Mouse (Mus musculus) midbrain, postnatal 0 days (tissue): Measurements from ENCODE around the gene Rpl3l. TPM values are rescaled to one million over a fixed set of nuclear protein-coding genes. Genes with fewer than 3 reads are reported as not detected.

Source experiments
- ATAC-seq: fragments of 200-750 bp; cut with Nextera tagmentation; 2 replicates; pipeline ENCODE4 v1.8.0; 2017; ENCODE audit warnings: moderate number of reproducible peaks, mild to moderate bottlenecking, moderate TSS enrichment, moderate library complexity; ENCODE audit not compliant: low FRiP score
- DNase-seq: peaks from one replicate; pipeline ENCODE4 v3.0.0-alpha.2; 2015; ENCODE audit warnings: low spot score
- H3K27ac ChIP-seq: fragments of 300-500 bp; sonication (generic); 2 replicates; pipeline ENCODE4 v1.5.1; 2014; ENCODE audit warnings: low read depth, mild to moderate bottlenecking, low read length, mixed read lengths
- H3K27me3 ChIP-seq: fragments of 300-500 bp; sonication (generic); 2 replicates; pipeline ENCODE4 v1.6.1; 2014; ENCODE audit warnings: low read length, control low read depth, mixed read lengths; ENCODE audit not compliant: insufficient read depth
- H3K36me3 ChIP-seq: fragments of 300-500 bp; sonication (generic); 2 replicates; pipeline ENCODE4 v1.6.1; 2014; ENCODE audit warnings: low read length, control low read depth, mixed read lengths; ENCODE audit not compliant: insufficient read depth
- H3K4me1 ChIP-seq: fragments of 300-500 bp; sonication (generic); 2 replicates; pipeline ENCODE4 v1.6.1; 2014; ENCODE audit warnings: mild to moderate bottlenecking, control low read depth, antibody characterized with exemption, low read length, mixed read lengths; ENCODE audit not compliant: insufficient read depth
- H3K4me2 ChIP-seq: fragments of 300-500 bp; sonication (generic); 2 replicates; pipeline ENCODE4 v1.6.1; 2014; ENCODE audit warnings: low read depth, mild to moderate bottlenecking, low read length, mixed read lengths; ENCODE audit not compliant: poor library complexity, severe bottlenecking
- H3K4me3 ChIP-seq: fragments of 300-500 bp; sonication (generic); 2 replicates; pipeline ENCODE4 v1.5.1; 2014; ENCODE audit warnings: low read depth, mild to moderate bottlenecking, low read length, moderate library complexity
- H3K9ac ChIP-seq: fragments of 300-500 bp; sonication (generic); replicated peaks from 2 replicates; pipeline ENCODE4 v1.6.1; 2014; ENCODE audit warnings: mild to moderate bottlenecking, low read length, moderate library complexity, mixed read lengths; ENCODE audit not compliant: poor library complexity, severe bottlenecking
- H3K9me3 ChIP-seq: fragments of 300-500 bp; sonication (generic); 2 replicates; pipeline ENCODE4 v1.6.1; 2016; ENCODE audit warnings: low read length, control low read depth
- CTCF ChIP-seq: IDR thresholded peaks from 2 replicates; pipeline ENCODE4 v1.5.1; 2016; ENCODE audit warnings: antibody characterized with exemption, mild to moderate bottlenecking
- WGBS: fragments of 180-500 bp; shearing (Covaris S2); extraction: QIAGEN DNeasy Blood & Tissue Kit; methylation state at CpG from one replicate; pipeline ENCODE4 v1.1.7; 2014; 5-methylcytosine and 5-hydroxymethylcytosine counted together
- polyA plus RNA-seq: library from polyadenylated mRNA; unstranded; fragments of >200 nt; fragmentation: Nextera tagmentation; extraction: Ambion mirVana; gene quantifications from 2 replicates; pipeline ENCODE4 v1.2.1, GENCODE M21; 2015
- total RNA-seq: library from RNA; depleted of rRNA; stranded (reverse); fragments of >200 nt; gene quantifications from 2 replicates; pipeline ENCODE4 v1.2.3, GENCODE M21; 2014

Gene Rpl3l
- total and polyA plus RNA-seq, 2 experiments from 2014 or later, result 0.37 TPM; not detected in 1

DNA sequence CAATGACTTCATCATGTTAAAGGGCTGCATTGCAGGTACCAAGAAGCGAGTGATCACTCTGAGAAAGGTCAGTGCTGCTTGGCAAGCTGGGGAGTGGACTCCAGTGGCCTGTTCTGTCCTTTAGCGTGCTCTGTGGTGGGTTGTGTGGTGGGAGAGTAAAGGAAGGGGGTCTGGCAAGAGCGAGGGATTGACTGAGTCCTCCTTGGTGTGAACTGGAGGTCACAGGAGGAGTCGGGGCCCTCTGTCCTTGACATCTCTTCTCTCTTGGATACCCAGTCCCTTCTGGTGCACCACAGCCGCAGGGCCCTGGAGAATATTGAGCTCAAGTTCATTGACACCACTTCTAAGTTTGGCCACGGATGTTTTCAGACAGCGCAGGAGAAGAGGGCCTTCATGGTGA is 7.8 kb downstream of the Rpl3l start:
- Histone ChIP-seq H3K4me3 (no peak overlapping the region), H3K27me3 (no peaks in the 10 kb centered on the region), H3K27ac (no peak overlapping the region), H3K4me1 (no peaks in the 10 kb centered on the region), H3K9me3 (no peaks in the 10 kb centered on the region), H3K36me3 (no peaks in the 10 kb centered on the region), H3K4me2 (no peak overlapping the region), H3K9ac (no peak overlapping the region)
- TF ChIP-seq CTCF, result no peak
- ATAC-seq (no peak), DNase-seq (no peak)
- WGBS, result 88% methylated on average over 7 of the region's 7 CpGs

DNA sequence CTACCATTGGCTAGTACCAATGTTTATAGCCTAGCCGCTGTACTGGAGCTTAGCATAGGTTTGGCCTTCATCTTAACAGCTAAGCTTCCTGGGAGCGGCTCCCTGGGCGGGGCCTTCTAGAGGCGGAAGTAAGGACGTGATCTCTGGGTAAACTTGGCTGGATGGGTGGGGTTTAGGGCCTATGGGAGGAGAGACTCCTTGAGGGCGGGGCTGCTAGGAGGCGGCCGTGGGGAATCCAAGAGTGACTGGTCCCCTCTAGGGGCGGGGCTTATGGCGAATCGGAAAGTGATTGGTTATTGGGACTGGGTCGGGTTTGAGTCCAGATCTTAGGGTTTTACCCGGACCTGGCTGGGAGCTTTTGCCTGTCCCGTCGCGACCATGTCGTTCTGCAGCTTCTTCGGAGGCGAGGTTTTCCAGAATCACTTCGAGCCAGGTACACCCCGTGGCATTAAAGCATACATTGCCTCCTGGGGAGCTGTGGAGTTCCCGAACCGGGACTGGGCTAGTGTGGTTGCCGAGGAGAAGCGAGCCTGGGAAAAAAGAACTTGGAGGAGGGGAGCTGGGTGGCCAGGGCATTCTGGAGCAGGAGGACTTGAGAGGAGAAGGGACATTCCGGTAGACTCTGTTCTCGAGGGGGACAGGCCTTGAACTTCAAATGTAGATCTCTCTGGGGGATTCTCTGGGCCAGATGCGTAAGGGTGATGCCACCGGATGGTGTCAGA is 8.9 kb downstream of the Rpl3l start, which contains the start of gene Msrb1:
Msrb1 (plus strand) TSS at position 313 of the 722 bp plus-strand sequence.
- Histone ChIP-seq H3K36me3 (no peaks in the 10 kb centered on the region), H3K4me2 (peak within 1 kb of the TSS; percentile 85), H3K27ac (peak within 1 kb of the TSS; percentile 59), H3K4me3 (peak within 1 kb of the TSS; percentile 54), H3K9ac (peak within 1 kb of the TSS; percentile 55), H3K4me1 (no peaks in the 10 kb centered on the region), H3K9me3 (no peaks in the 10 kb centered on the region), H3K27me3 (no peaks in the 10 kb centered on the region)
- ATAC-seq, result peak; percentile 92
- DNase-seq, result peak; percentile 97
- WGBS, result under 1% methylated on average over 29 of the region's 29 CpGs
- no peak for TF ChIP-seq CTCF

DNA sequence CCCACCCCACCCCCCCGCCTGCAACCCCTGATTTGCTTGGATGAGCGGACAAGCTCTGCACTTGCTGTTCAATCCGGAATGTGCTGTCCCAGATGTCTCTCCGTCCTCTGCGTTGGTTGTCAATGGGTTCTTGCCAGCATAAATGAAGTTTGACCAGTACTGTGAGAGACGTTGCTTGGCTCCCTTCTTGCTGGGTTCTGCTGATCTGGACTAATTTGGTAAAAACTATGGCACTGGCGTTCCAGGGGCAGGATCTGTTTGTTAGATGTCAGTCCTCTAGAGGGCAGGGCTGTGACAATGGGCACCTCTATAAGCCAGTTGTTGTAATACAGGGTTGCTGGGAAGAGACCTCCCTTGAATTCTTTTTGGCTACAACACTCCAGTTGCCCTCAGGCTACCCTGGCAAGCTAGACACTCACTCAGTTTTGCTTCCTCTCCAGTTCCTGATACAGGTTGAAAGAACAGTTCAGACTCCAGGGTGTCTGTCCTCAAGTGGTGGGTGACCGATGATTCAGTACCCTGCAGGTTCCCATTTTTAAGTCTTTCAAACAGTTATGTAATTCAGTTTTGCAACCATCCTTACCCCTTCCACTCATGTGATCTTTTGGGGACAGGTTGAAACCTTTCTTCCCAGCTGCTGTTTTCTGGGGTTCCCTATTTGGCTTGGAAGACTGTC is 9.7 kb downstream of the Rpl3l start:
- Histone ChIP-seq H3K4me2 (peak overlapping the region; percentile 85), H3K36me3 (no peaks in the 10 kb centered on the region), H3K4me3 (peak overlapping the region; percentile 54), H3K27ac (no peak overlapping the region), H3K27me3 (no peaks in the 10 kb centered on the region), H3K9ac (peak overlapping the region; percentile 55; the same call in 1 of the 2 replicates), H3K9me3 (no peaks in the 10 kb centered on the region), H3K4me1 (no peaks in the 10 kb centered on the region)
- ATAC-seq (no peak), DNase-seq (no peak)
- TF ChIP-seq CTCF, result 0 out of 2 replicates have a peak, but pooled peaks have one; percentile 9
- WGBS, result 28% methylated on average over 8 of the region's 8 CpGs

GRCm38 (mm10) chr17:24738238-24738637 is 10.6 kb downstream of the Rpl3l start:
- no peak overlapping the region for H3K4me2 ChIP-seq
- DNase-seq (no peak), ATAC-seq (no peak)
- H3K9me3 ChIP-seq, result no peaks in the 10 kb centered on the region
- no peak overlapping the region for H3K27ac ChIP-seq
- no peak overlapping the region for H3K4me3 ChIP-seq
- 0 out of 2 replicates have a peak, but pooled peaks cover 3% of the 10 kb centered on the region for H3K36me3 ChIP-seq
- WGBS, result 87% methylated on average over 4 of the region's 4 CpGs
- H3K27me3 ChIP-seq, result no peaks in the 10 kb centered on the region
- no peaks in the 10 kb centered on the region for H3K4me1 ChIP-seq
- no peak for TF ChIP-seq CTCF
- no peak overlapping the region for H3K9ac ChIP-seq

GRCm38 (mm10) chr17:24739926-24740325 is 12.3 kb downstream of the Rpl3l start:
- ATAC-seq (no peak), DNase-seq (no peak)
- no peak overlapping the region for H3K9ac ChIP-seq
- WGBS, result 82% methylated on average over 8 of the region's 8 CpGs
- no peaks in the 10 kb centered on the region for H3K27me3 ChIP-seq
- H3K36me3 ChIP-seq, result 0 out of 2 replicates have a peak, but pooled peaks cover 3% of the 10 kb centered on the region
- H3K9me3 ChIP-seq, result no peaks in the 10 kb centered on the region
- TF ChIP-seq CTCF, result no peak
- no peak overlapping the region for H3K27ac ChIP-seq
- H3K4me1 ChIP-seq, result no peaks in the 10 kb centered on the region
- no peak overlapping the region for H3K4me3 ChIP-seq
- H3K4me2 ChIP-seq, result no peak overlapping the region

- ATAC-seq (no peak), DNase-seq (no peak)
- Histone ChIP-seq H3K4me2 (no peak overlapping the region), H3K9ac (no peak overlapping the region), H3K4me3 (no peak overlapping the region), H3K36me3 (0 out of 2 replicates have a peak, but pooled peaks cover 3% of the 10 kb centered on the region), H3K4me1 (no peaks in the 10 kb centered on the region), H3K27ac (no peak overlapping the region), H3K9me3 (no peaks in the 10 kb centered on the region), H3K27me3 (no peaks in the 10 kb centered on the region)
- TF ChIP-seq CTCF, result no peak
- WGBS, result 81% methylated on average over 8 of the region's 8 CpGs
These were observed 14.7 kb downstream of the Rpl3l start for GRCm38 (mm10) chr17:24742307-24742706.
